8 mouse cellular contexts compared by ENCODE assay signal in genomic region chr12:13214345-13215278, GRCm38 (mm10). TPM values are rescaled to one million over a fixed set of nuclear protein-coding genes. Genes with fewer than 3 reads are reported as not detected.
DNase-seq lines count a peak whose midpoint lies in the region; ATAC-seq and TF ChIP-seq lines count a peak whose summit lies in the region.

No protein-coding gene starts in this region.

- H3K4me2 ChIP-seq in hindbrain, embryonic 11.5 days (replicated peaks; ENCODE audit: low read depth, low read length): no peak overlapping the region
- H3K4me2 ChIP-seq in lung, postnatal 0 days (replicated peaks; ENCODE audit: low read depth, low read length): no peak overlapping the region

- peak; percentile 99 for TF ChIP-seq CTCF in lung, postnatal 0 days (IDR thresholded peaks at IDR 0.05)

- peak; percentile 91 for DNase-seq in MN1 (ENCODE audit: low spot score)
- DNase-seq in cerebellum, adult 8-10 months: peak; percentile 68
- DNase-seq in hindbrain, embryonic 11.5 days (ENCODE audit: low spot score): peak; percentile 92
- DNase-seq in layer of hippocampus, postnatal 10 days (ENCODE audit: low spot score in 2 of 2): peak; percentile 91 to 94
- peak; percentile 89 for DNase-seq in lung, postnatal 0 days (ENCODE audit: low spot score)
- peak; percentile 94 for DNase-seq in retina, embryonic 14.5 days (ENCODE audit: low spot score)
- peak; percentile 58 to 70 for DNase-seq in thymus, postnatal 36 days

- H3K9ac ChIP-seq in hindbrain, embryonic 11.5 days (ENCODE audit: low read depth, low read length): no peak overlapping the region
- no peak overlapping the region for H3K9ac ChIP-seq in lung, postnatal 0 days (replicated peaks; ENCODE audit: low read depth)

- no peak overlapping the region for H3K4me3 ChIP-seq in hindbrain, embryonic 11.5 days (ENCODE audit: low read depth, low read length)
- no peak overlapping the region for H3K4me3 ChIP-seq in lung, postnatal 0 days (ENCODE audit: low read depth, low read length)

- 30% methylated on average over 11 of the region's 11 CpGs for WGBS in hindbrain, embryonic 11.5 days
- 38% methylated on average over 11 of the region's 11 CpGs for WGBS in lung, postnatal 0 days

- peak; percentile 58 for ATAC-seq in frontal cortex, adult (ENCODE audit: low TSS enrichment)
- peak; percentile 86 for ATAC-seq in hindbrain, embryonic 11.5 days (ENCODE audit: low FRiP score)
- peak; percentile 74 for ATAC-seq in lung, postnatal 0 days

- H3K27ac ChIP-seq in hindbrain, embryonic 11.5 days (ENCODE audit: low read depth, low read length): no peak overlapping the region
- no peak overlapping the region for H3K27ac ChIP-seq in lung, postnatal 0 days (ENCODE audit: low read length)

- 0 out of 2 replicates have a peak, but pooled peaks cover 7% of the 10 kb centered on the region for H3K36me3 ChIP-seq in hindbrain, embryonic 11.5 days (ENCODE audit: control insufficient read depth, insufficient read depth, low read length)
- H3K36me3 ChIP-seq in lung, postnatal 0 days (ENCODE audit: insufficient read depth, low read length): 0 out of 2 replicates have a peak, but pooled peaks cover 4% of the 10 kb centered on the region

- no peaks in the 10 kb centered on the region for H3K9me3 ChIP-seq in hindbrain, embryonic 11.5 days (ENCODE audit: control insufficient read depth, low read length)
- H3K9me3 ChIP-seq in lung, postnatal 0 days (ENCODE audit: low read length): no peaks in the 10 kb centered on the region

- TF ChIP-seq EP300 in lung, postnatal 0 days (IDR thresholded peaks at IDR 0.05): 0 out of 2 replicates have a peak, but pooled peaks have one; percentile 37

- H3K27me3 ChIP-seq in hindbrain, embryonic 11.5 days (ENCODE audit: control insufficient read depth, insufficient read depth, low read length): no peaks in the 10 kb centered on the region
- no peaks in the 10 kb centered on the region for H3K27me3 ChIP-seq in lung, postnatal 0 days (replicated peaks; ENCODE audit: insufficient read depth, low read length)

- H3K4me1 ChIP-seq in hindbrain, embryonic 11.5 days (replicated peaks; ENCODE audit: control insufficient read depth, insufficient read depth, low read length): no peaks in the 10 kb centered on the region
- H3K4me1 ChIP-seq in lung, postnatal 0 days (ENCODE audit: insufficient read depth, low read depth, low read length): peaks cover 8% of the 10 kb centered on the region

RNA-seq across cellular contexts. Expression of gene Ddx1, which starts 34.4 kb away (rescaled TPM):
- polyA plus RNA-seq in hindbrain, embryonic 11.5 days (2014; fragmentation: Nextera tagmentation; extraction: Ambion mirVana): 171 and 208 TPM in 2 replicates
- total RNA-seq in layer of hippocampus, postnatal 10 days (2021): 100 to 1,000 TPM; 134 to 137 TPM
- 53.4 and 55.2 TPM in 2 replicates for polyA plus RNA-seq in lung, postnatal 0 days (2015; fragmentation: Nextera tagmentation; extraction: Ambion mirVana)

RNA-seq across cellular contexts. Expression of gene Nbas, which starts 54.3 kb away (rescaled TPM):
- polyA plus RNA-seq in hindbrain, embryonic 11.5 days (2014; fragmentation: Nextera tagmentation; extraction: Ambion mirVana): 15.5 and 17.7 TPM in 2 replicates
- total RNA-seq in layer of hippocampus, postnatal 10 days (2021): 10 to 100 TPM; 29.7 to 33.6 TPM
- 5.4 and 5.8 TPM in 2 replicates for polyA plus RNA-seq in lung, postnatal 0 days (2015; fragmentation: Nextera tagmentation; extraction: Ambion mirVana)
